Mouse (Mus musculus): ENCODE results near the gene Kank1. TPM values are rescaled to one million over a fixed set of nuclear protein-coding genes. Genes with fewer than 3 reads are reported as not detected.

Kank1 gene
- polyA plus RNA-seq, 1 experiment from 2014 or later, result 5.7 TPM

GRCm38 (mm10) chr19:25351257-25351955, 114.6 kb downstream of the Kank1 start:
- Histone ChIP-seq H3K27me3 (no peaks in the 10 kb centered on the region), H3K27ac (no peak overlapping the region), H3K9ac (replicated peaks) (no peak overlapping the region), H3K36me3 (no peaks in the 10 kb centered on the region), H3K4me1 (replicated peaks) (peaks cover 15% of the 10 kb centered on the region; the same call in 1 of the 2 replicates), H3K4me2 (replicated peaks) (no peak overlapping the region), H3K4me3 (replicated peaks) (no peak overlapping the region), H3K9me3 (no peaks in the 10 kb centered on the region)
- WGBS, result 64% methylated on average over 15 of the region's 15 CpGs
- ATAC-seq, result no peak

GRCm38 (mm10) chr19:25357094-25357493, 120.3 kb downstream of the Kank1 start:
- Histone ChIP-seq H3K4me2 (replicated peaks) (no peak overlapping the region), H3K9me3 (no peaks in the 10 kb centered on the region), H3K27ac (no peak overlapping the region), H3K4me1 (replicated peaks) (peaks cover 37% of the 10 kb centered on the region), H3K36me3 (no peaks in the 10 kb centered on the region), H3K9ac (replicated peaks) (no peak overlapping the region), H3K27me3 (peaks cover 2% of the 10 kb centered on the region; the same call in 1 of the 2 replicates), H3K4me3 (replicated peaks) (no peak overlapping the region)
- no peak for ATAC-seq
- 66% methylated on average over 11 of the region's 11 CpGs for WGBS

DNA sequence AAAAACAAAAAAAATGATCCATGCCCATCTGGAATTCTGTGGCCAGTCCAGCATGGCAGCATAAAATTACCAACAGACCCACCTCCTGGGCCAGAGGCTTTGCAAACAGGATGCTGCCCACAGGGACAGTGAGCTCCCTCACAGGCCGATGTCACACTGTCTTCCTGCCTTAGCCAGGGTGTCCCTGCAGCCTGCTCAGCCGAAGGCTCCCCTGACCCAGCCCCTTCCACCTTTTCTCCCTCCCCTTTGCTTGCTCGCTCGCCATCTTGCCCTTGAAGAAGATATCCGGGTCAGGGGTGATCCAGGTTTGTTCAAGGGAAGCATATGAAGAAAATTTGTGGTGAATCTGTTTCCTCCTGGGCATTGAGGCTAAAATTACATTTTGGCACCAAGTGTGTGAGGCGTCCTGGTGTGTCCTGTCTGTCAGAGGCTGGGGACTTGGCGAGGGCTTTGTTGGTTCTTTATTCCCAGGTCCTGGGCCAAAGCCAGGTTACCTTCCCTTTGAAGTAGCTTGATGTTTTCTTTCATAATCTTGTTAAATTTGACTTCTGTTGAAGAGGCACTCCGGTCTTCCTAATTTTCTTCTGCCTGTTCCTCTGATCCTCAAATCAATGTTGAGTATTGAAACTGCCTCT, 121.8 kb downstream of the Kank1 start:
- Histone ChIP-seq H3K4me1 (replicated peaks) (peaks cover 35% of the 10 kb centered on the region), H3K9me3 (no peaks in the 10 kb centered on the region), H3K4me2 (replicated peaks) (no peak overlapping the region), H3K4me3 (replicated peaks) (no peak overlapping the region), H3K36me3 (no peaks in the 10 kb centered on the region), H3K27ac (no peak overlapping the region), H3K27me3 (peaks cover 2% of the 10 kb centered on the region; the same call in 1 of the 2 replicates), H3K9ac (replicated peaks) (no peak overlapping the region)
- no peak for ATAC-seq
- 59% methylated on average over 8 of the region's 8 CpGs for WGBS

- Histone ChIP-seq H3K4me2 (replicated peaks) (no peak overlapping the region), H3K9me3 (no peaks in the 10 kb centered on the region), H3K27ac (no peak overlapping the region), H3K27me3 (peaks cover 2% of the 10 kb centered on the region; the same call in 1 of the 2 replicates), H3K9ac (replicated peaks) (no peak overlapping the region), H3K4me3 (replicated peaks) (no peak overlapping the region), H3K36me3 (no peaks in the 10 kb centered on the region), H3K4me1 (replicated peaks) (peaks cover 34% of the 10 kb centered on the region)
- ATAC-seq, result peak; percentile 56
- WGBS, result 42% methylated on average over 9 of the region's 9 CpGs
These were observed 123.8 kb downstream of the Kank1 start for GRCm38 (mm10) chr19:25360571-25361029.

DNA sequence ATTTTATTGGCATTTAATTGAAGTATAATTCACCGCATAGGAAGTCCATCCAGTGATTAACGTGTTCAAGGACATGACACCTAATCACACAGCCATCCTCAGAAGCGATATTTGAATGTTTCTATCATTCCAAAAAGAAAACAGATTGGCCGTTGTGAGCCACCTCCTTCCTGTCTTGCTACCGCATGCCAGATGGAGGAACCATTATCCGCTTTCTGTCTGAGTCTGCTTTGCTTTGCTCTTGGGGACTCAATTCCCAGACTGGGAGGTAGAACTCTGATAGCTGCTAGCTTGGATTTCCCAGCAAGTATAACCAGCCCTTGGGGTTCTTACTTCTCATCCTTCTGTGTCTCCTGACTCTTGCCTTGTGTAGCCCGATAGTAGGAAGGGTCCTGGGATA, 125.2 kb downstream of the Kank1 start:
- Histone ChIP-seq H3K36me3 (no peaks in the 10 kb centered on the region), H3K4me3 (replicated peaks) (no peak overlapping the region), H3K27me3 (no peaks in the 10 kb centered on the region; the same call in 1 of the 2 replicates), H3K4me2 (replicated peaks) (no peak overlapping the region), H3K9me3 (no peaks in the 10 kb centered on the region), H3K4me1 (replicated peaks) (peaks cover 34% of the 10 kb centered on the region), H3K27ac (no peak overlapping the region), H3K9ac (replicated peaks) (no peak overlapping the region)
- WGBS, result 80% methylated on average over 7 of the region's 7 CpGs
- ATAC-seq, result no peak

DNA sequence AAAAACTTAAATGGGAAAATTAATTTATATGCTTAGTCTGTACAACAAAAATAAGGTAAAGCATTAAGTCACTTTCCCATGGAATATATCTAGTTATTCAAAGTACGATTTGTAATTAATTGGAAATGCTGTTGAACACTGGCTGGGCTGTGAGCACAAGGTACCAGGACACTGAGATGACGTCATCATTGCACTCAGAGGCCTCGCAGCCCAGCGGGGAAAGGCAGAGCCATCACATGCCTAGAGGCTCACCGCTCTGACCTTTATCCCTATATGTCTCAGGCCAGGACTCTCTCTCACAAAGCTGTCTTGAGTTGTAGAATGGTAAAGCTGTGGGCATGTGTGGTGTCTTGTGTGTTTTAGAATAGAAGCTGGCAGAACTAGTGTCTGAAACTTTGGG, 128.9 kb downstream of the Kank1 start:
- ATAC-seq, result no peak
- Histone ChIP-seq H3K27me3 (no peaks in the 10 kb centered on the region), H3K9me3 (no peaks in the 10 kb centered on the region), H3K36me3 (no peaks in the 10 kb centered on the region), H3K9ac (replicated peaks) (no peak overlapping the region), H3K4me3 (replicated peaks) (no peak overlapping the region), H3K4me1 (replicated peaks) (peaks cover 10% of the 10 kb centered on the region), H3K4me2 (replicated peaks) (no peak overlapping the region), H3K27ac (no peak overlapping the region)
- WGBS, result 77% methylated on average over 5 of the region's 5 CpGs

DNA sequence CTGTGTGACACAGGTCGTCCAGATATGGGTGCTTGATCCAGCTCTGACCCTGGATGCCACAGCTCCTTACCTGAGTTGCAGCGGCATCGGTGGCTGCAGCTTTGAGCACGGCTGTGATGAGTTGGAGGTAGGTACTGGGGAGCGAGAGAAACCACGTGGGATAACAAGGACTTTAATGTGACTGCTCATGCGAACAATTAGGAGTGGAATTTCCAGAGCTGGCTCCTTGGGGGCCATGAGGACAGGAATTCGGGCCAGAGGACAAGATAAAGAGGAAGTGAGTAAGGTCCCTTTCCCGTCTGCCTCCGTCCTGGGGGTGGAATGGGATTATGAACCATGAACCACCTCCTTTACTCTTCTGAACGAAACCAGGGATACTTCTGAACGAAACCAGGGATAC, 129.8 kb downstream of the Kank1 start:
- Histone ChIP-seq H3K36me3 (no peaks in the 10 kb centered on the region), H3K4me1 (replicated peaks) (peaks cover 6% of the 10 kb centered on the region; the same call in 1 of the 2 replicates), H3K27ac (no peak overlapping the region), H3K4me3 (replicated peaks) (no peak overlapping the region), H3K4me2 (replicated peaks) (no peak overlapping the region), H3K27me3 (no peaks in the 10 kb centered on the region), H3K9me3 (no peaks in the 10 kb centered on the region), H3K9ac (replicated peaks) (no peak overlapping the region)
- 57% methylated on average over 12 of the region's 12 CpGs for WGBS
- ATAC-seq, result no peak

- 0 out of 2 replicates have a peak, but pooled peaks cover 5% of the 10 kb centered on the region for H3K27me3 ChIP-seq
- no peak overlapping the region for H3K27ac ChIP-seq
- no peaks in the 10 kb centered on the region for H3K9me3 ChIP-seq
- no peak overlapping the region for H3K4me3 ChIP-seq (replicated peaks)
- no peak overlapping the region for H3K9ac ChIP-seq (replicated peaks)
- peaks cover 17% of the 10 kb centered on the region for H3K4me1 ChIP-seq (replicated peaks)
- no peak overlapping the region for H3K4me2 ChIP-seq (replicated peaks)
- WGBS, result 94% methylated on average over 9 of the region's 9 CpGs
- no peaks in the 10 kb centered on the region for H3K36me3 ChIP-seq
- ATAC-seq, result no peak
These were observed 133.7 kb downstream of the Kank1 start for GRCm38 (mm10) chr19:25370428-25370827.

DNA sequence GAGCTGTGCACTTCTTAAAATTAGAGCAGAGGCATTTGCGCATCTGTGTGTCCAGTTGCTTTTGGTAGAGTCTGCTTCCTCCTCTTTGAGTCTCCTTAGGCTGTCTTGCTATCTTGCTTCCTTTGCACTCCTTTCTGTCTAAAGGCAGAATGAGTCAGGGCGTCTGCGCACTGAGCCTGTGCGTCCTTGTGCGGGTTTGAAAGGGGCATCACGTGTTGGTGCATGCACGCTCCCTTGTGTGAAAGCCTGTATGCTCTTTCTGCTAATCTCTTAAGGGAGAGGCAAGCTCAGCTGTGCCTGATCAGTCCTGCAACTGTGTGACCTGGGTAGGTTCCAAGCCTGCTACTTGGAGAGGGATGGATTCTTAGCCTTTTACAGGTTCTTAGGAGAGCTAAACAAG, 136.0 kb downstream of the Kank1 start:
- H3K4me1 ChIP-seq (replicated peaks), result peaks cover 22% of the 10 kb centered on the region
- H3K4me2 ChIP-seq (replicated peaks), result no peak overlapping the region
- no peak overlapping the region for H3K4me3 ChIP-seq (replicated peaks)
- H3K36me3 ChIP-seq, result no peaks in the 10 kb centered on the region
- no peak for ATAC-seq
- 0 out of 2 replicates have a peak, but pooled peaks cover 5% of the 10 kb centered on the region for H3K27me3 ChIP-seq
- 75% methylated on average over 7 of the region's 7 CpGs for WGBS
- no peaks in the 10 kb centered on the region for H3K9me3 ChIP-seq
- H3K27ac ChIP-seq, result no peak overlapping the region
- H3K9ac ChIP-seq (replicated peaks), result no peak overlapping the region

DNA sequence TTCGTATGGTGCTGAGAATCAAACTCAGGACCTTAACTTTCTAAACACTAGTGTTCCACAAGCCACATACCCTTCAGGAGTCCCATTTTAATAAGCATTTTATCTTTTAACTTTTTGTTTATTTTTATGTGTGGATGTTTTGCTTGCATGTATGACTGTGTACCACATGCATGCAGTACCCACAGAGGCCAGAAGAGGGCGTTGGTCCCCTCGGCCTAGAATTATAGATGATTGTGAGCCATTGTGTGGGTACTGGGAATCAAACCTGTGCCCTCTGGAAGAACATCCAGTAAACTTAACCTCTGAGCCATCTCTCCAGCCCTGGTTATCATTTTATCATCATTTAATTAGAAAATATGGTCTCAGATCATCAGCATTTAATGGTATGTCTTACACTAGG, 136.8 kb downstream of the Kank1 start:
- Histone ChIP-seq H3K36me3 (no peaks in the 10 kb centered on the region), H3K4me2 (replicated peaks) (no peak overlapping the region), H3K9ac (replicated peaks) (no peak overlapping the region), H3K4me3 (replicated peaks) (no peak overlapping the region), H3K4me1 (replicated peaks) (peaks cover 22% of the 10 kb centered on the region), H3K9me3 (no peaks in the 10 kb centered on the region), H3K27me3 (0 out of 2 replicates have a peak, but pooled peaks cover 5% of the 10 kb centered on the region), H3K27ac (no peak overlapping the region)
- ATAC-seq, result no peak
- WGBS, result 69% methylated on average over 3 of the region's 3 CpGs

- no peak overlapping the region for H3K4me2 ChIP-seq (replicated peaks)
- ATAC-seq, result no peak
- H3K36me3 ChIP-seq, result no peaks in the 10 kb centered on the region
- 0 out of 2 replicates have a peak, but pooled peaks cover 5% of the 10 kb centered on the region for H3K27me3 ChIP-seq
- no peak overlapping the region for H3K9ac ChIP-seq (replicated peaks)
- no peaks in the 10 kb centered on the region for H3K9me3 ChIP-seq
- 77% methylated on average over 9 of the region's 9 CpGs for WGBS
- H3K27ac ChIP-seq, result no peak overlapping the region
- peaks cover 22% of the 10 kb centered on the region for H3K4me1 ChIP-seq (replicated peaks)
- H3K4me3 ChIP-seq (replicated peaks), result no peak overlapping the region
These were observed 137.4 kb downstream of the Kank1 start for GRCm38 (mm10) chr19:25374191-25374590.

DNA sequence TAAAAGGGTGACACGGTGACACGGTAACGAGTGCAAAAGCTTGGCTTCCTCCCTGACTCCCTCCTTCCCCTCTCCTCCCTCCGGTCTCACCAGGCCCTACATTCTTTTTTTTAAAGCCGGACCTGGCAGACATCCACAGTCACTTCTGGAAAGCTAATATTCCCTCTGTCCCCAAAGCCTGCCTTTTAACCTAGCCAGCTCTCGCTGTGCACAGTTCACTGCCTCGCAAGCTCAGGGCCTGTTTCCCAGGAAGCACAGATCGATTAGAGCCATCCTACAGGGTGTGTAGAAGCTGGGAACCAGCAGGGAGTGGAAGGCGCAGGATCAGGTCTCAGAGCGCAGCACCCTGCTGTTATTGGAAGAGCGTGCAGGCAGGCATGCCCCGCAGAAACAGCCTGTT, 138.2 kb downstream of the Kank1 start:
- Histone ChIP-seq H3K4me3 (replicated peaks) (no peak overlapping the region), H3K36me3 (no peaks in the 10 kb centered on the region), H3K4me1 (replicated peaks) (peaks cover 22% of the 10 kb centered on the region), H3K9me3 (no peaks in the 10 kb centered on the region), H3K27ac (peak overlapping the region; percentile 44; the same call in 1 of the 2 replicates), H3K9ac (replicated peaks) (no peak overlapping the region), H3K4me2 (replicated peaks) (peak overlapping the region; percentile 20), H3K27me3 (0 out of 2 replicates have a peak, but pooled peaks cover 5% of the 10 kb centered on the region)
- peak; percentile 79 for ATAC-seq
- WGBS, result 5% methylated on average over 12 of the region's 12 CpGs

Data from midbrain, embryonic 13.5 days (tissue).